Mouse (Mus musculus): Measurements from ENCODE around the gene Coq2. TPM values are rescaled to one million over a fixed set of nuclear protein-coding genes. Genes with fewer than 3 reads are reported as not detected.
A peak's percentile ranks its signal among the peaks of the same experiment; 100 is the strongest.

Coq2 gene
- total and polyA plus RNA-seq, 3 experiments, result 35.4 to 56.1 TPM; not detected in 1

DNA sequence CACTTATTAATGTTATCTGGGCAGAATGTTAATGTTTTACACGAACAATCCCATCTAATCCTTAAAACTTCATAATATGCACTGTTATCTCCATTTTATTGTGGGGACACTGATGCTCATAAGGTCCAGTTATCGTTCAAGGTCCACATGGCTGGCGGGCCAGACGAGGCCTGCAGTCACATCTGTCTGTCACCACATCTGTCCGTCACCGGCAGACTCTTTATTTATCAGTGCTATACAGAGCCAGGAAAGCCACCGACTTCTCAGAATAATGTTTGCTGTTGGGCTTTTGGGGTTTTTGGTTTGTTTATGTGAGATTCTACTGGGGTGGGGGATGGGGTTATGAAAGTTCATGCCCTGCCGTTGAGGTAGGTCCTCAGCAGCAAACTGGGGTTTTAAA, 36.5 kb downstream of the Coq2 start:
- Histone ChIP-seq H3K4me3 (ENCODE audit: control insufficient read depth in 1 of 2, insufficient read depth in 1 of 2, low read depth in 2 of 2, low read length in 2 of 2) (no peak overlapping the region), H3K27ac (ENCODE audit: control insufficient read depth, low read depth, low read length) (peak overlapping the region; percentile 23), H3K27me3 (ENCODE audit: control insufficient read depth in 1 of 2, insufficient read depth in 2 of 2, low read length in 2 of 2) (no peaks in the 10 kb centered on the region), H3K79me2 (ENCODE audit: control insufficient read depth, insufficient read depth, low read length, poor library complexity) (no peaks in the 10 kb centered on the region), H3K9me3 (replicated peaks; ENCODE audit: insufficient read depth, low read length) (no peaks in the 10 kb centered on the region), H3K4me1 (ENCODE audit: control insufficient read depth in 1 of 2, insufficient read depth in 2 of 2, low read length in 2 of 2) (peaks cover 10 to 49% of the 10 kb centered on the region in 2 experiments), H3K9ac (ENCODE audit: control insufficient read depth, low read depth, low read length, poor library complexity, severe bottlenecking) (no peak overlapping the region), H3K36me3 (ENCODE audit: control insufficient read depth in 1 of 2, insufficient read depth in 2 of 2, low read length in 2 of 2) (peaks cover 0 to 33% of the 10 kb centered on the region in 2 experiments; a peak in 2 of 4 replicates)
- DNase-seq (ENCODE audit: low read depth, low spot score), result peak; percentile 64
- TF ChIP-seq EP300 (IDR thresholded peaks at IDR 0.05; ENCODE audit: low read depth in 1 of 2, low read length in 2 of 2) (peak; percentile 72 to 88), GATA1 (IDR thresholded peaks at IDR 0.05; ENCODE audit: low read depth, low read length) (peak; percentile 58), ELF1 (IDR thresholded peaks at IDR 0.05; ENCODE audit: low read depth, low read length) (no peak), MAX (IDR thresholded peaks at IDR 0.05; ENCODE audit: low read length) (peak; percentile 45; the same call in 1 of the 2 replicates), POLR2A (IDR thresholded peaks at IDR 0.05; ENCODE audit: control insufficient read depth in 1 of 2, insufficient read depth in 1 of 2, low read depth in 1 of 2, low read length in 2 of 2, poor library complexity in 1 of 2) (no peak), SIN3A (IDR thresholded peaks at IDR 0.05; ENCODE audit: low read length) (peak; percentile 59; the same call in 1 of the 2 replicates), MYB (IDR thresholded peaks at IDR 0.05; ENCODE audit: low read depth, low read length) (peak; percentile 62; the same call in 1 of the 2 replicates), BHLHE40 (IDR thresholded peaks at IDR 0.05; ENCODE audit: borderline replicate concordance, low read depth, low read length) (peak; percentile 59; the same call in 1 of the 2 replicates), ETS1 (IDR thresholded peaks at IDR 0.05; ENCODE audit: low read depth, low read length) (peak; percentile 72), MEF2A (IDR thresholded peaks at IDR 0.05; ENCODE audit: extremely low read depth, insufficient replicate concordance, low read depth, low read length, poor library complexity, severe bottlenecking) (no peak), TAL1 (IDR thresholded peaks at IDR 0.05; ENCODE audit: low read length) (peak; percentile 96), TCF12 (IDR thresholded peaks at IDR 0.05; ENCODE audit: low read depth, low read length) (peak; percentile 82), MYC (IDR thresholded peaks at IDR 0.05; ENCODE audit: low read depth, low read length) (peak; percentile 64), UBTF (IDR thresholded peaks at IDR 0.05; ENCODE audit: borderline replicate concordance, insufficient read depth, low read depth, low read length) (no peak)

- H3K27me3 ChIP-seq (ENCODE audit: control insufficient read depth in 1 of 2, insufficient read depth in 2 of 2, low read length in 2 of 2), result no peaks in the 10 kb centered on the region
- H3K27ac ChIP-seq (ENCODE audit: control insufficient read depth, low read depth, low read length), result peak overlapping the region; percentile 53
- DNase-seq (ENCODE audit: low read depth, low spot score), result peak; percentile 52
- no peaks in the 10 kb centered on the region for H3K9me3 ChIP-seq (replicated peaks; ENCODE audit: insufficient read depth, low read length)
- H3K9ac ChIP-seq (ENCODE audit: control insufficient read depth, low read depth, low read length, poor library complexity, severe bottlenecking), result peak overlapping the region; percentile 59
- TF ChIP-seq NELFE (IDR thresholded peaks at IDR 0.05; ENCODE audit: low read depth, low read length), result peak; percentile 37; the same call in 1 of the 2 replicates
- TF ChIP-seq ETS1 (IDR thresholded peaks at IDR 0.05; ENCODE audit: low read depth, low read length), result 0 out of 2 replicates have a peak, but pooled peaks have one; percentile 26
- no peak for TF ChIP-seq NRF1 (IDR thresholded peaks at IDR 0.05; ENCODE audit: insufficient read depth, low read depth, low read length, poor library complexity, severe bottlenecking)
- TF ChIP-seq MXI1 (IDR thresholded peaks at IDR 0.05; ENCODE audit: low read depth, low read length), result peak; percentile 44
- peak in 1 of 2 experiments; percentile 34; a peak in 1 of 4 replicates for TF ChIP-seq EP300 (IDR thresholded peaks at IDR 0.05; ENCODE audit: low read depth in 1 of 2, low read length in 2 of 2)
- TF ChIP-seq SIN3A (IDR thresholded peaks at IDR 0.05; ENCODE audit: low read length), result 0 out of 2 replicates have a peak, but pooled peaks have one; percentile 36
- TF ChIP-seq RAD21 (IDR thresholded peaks at IDR 0.05; ENCODE audit: low read depth, low read length), result no peak
- 0 out of 2 replicates have a peak, but pooled peaks have one; percentile 33 for TF ChIP-seq TCF12 (IDR thresholded peaks at IDR 0.05; ENCODE audit: low read depth, low read length)
- 0 out of 2 replicates have a peak, but pooled peaks have one; percentile 24 for TF ChIP-seq MAX (IDR thresholded peaks at IDR 0.05; ENCODE audit: low read length)
- H3K79me2 ChIP-seq (ENCODE audit: control insufficient read depth, insufficient read depth, low read length, poor library complexity), result no peaks in the 10 kb centered on the region
- H3K4me1 ChIP-seq (ENCODE audit: control insufficient read depth in 1 of 2, insufficient read depth in 2 of 2, low read length in 2 of 2), result peaks cover 10 to 42% of the 10 kb centered on the region in 2 experiments
- H3K36me3 ChIP-seq (ENCODE audit: control insufficient read depth in 1 of 2, insufficient read depth in 2 of 2, low read length in 2 of 2), result peaks cover 0 to 28% of the 10 kb centered on the region in 2 experiments; a peak in 2 of 4 replicates
- H3K4me3 ChIP-seq (ENCODE audit: control insufficient read depth in 1 of 2, insufficient read depth in 1 of 2, low read depth in 2 of 2, low read length in 2 of 2), result peak overlapping the region; percentile 53 to 56
Observed at GRCm38 (mm10) chr5:100636794-100637544, 38.0 kb downstream of the Coq2 start.
